Mouse (Mus musculus): Measurements from ENCODE around the gene Rnf181. TPM values are rescaled to one million over a fixed set of nuclear protein-coding genes. Genes with fewer than 3 reads are reported as not detected.

Gene Rnf181
- polyA plus RNA-seq, 1 experiment from 2014 or later = 115 TPM

DNA sequence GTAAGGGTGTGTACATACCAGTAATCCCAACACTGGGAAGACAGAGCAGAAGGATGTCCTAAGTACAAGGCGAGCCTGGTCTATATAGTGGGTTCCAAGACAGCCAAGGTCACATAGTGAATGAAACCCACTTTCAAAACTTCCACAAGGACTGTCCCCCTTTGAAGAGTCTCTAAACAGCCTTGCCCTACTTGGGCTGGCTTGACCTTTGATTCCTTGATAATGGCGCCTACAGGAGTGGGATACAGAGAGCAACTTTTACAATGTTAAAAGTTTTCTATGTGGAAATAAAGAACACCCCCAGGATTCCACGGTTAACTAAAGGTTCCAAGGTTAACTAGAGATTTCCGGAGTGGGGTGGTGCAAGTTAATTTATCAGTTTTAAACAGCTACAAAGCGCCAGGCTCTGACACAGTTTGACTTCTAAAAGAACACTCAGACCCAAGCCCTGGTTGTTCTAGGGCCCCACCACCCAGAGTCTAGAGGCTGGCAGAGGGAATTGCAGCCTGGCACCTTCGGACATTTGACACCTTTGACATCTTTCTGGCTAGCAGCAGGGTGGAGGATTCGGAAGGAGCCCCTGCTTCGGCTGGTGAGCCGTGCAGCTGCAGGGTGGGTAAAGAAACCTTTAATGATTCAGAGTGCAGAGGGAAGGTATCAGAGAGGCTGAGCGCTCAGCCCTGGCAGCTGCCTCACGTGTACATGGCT lies 6.7 kb downstream of the Rnf181 start:
- H3K4me1 ChIP-seq (ENCODE audit: control insufficient read depth, insufficient read depth, low read length) = peaks cover 17% of the 10 kb centered on the region; the same call in 1 of the 2 replicates
- 84% methylated on average over 11 of the region's 11 CpGs for WGBS
- no peak overlapping the region for H3K4me2 ChIP-seq (ENCODE audit: low read depth, low read length)
- H3K27me3 ChIP-seq (ENCODE audit: control insufficient read depth, insufficient read depth, low read length) = no peaks in the 10 kb centered on the region
- no peak overlapping the region for H3K4me3 ChIP-seq (ENCODE audit: low read depth, low read length)
- H3K27ac ChIP-seq (ENCODE audit: low read depth, low read length) = no peak overlapping the region
- no peak overlapping the region for H3K9ac ChIP-seq (replicated peaks; ENCODE audit: low read depth, low read length)
- H3K9me3 ChIP-seq (ENCODE audit: control insufficient read depth, low read length) = no peaks in the 10 kb centered on the region
- H3K36me3 ChIP-seq (ENCODE audit: control insufficient read depth, insufficient read depth, low read length) = peaks cover 12% of the 10 kb centered on the region; the same call in 1 of the 2 replicates
- ATAC-seq (ENCODE audit: low read depth) = no peak

DNA sequence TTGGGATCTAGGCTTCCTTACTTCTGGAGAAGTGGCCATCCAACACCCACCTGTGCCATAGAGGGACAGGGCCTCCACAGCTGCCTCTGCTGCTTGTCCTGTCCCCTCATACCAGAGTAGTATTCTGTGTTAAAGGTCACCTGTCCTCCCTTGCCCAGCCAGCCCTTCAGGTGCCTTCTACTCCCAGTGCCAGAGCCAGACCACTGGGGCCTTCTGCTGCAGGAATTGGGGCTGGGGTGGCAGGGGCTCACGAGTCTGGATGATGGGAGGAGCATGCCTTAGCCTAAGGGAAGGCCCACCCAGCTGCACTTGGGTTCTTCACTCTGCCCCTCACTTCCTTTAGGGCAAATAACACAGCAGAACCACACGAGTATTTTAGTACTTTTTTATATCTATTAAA lies 7.4 kb downstream of the Rnf181 start:
- Histone ChIP-seq H3K4me2 (ENCODE audit: low read depth, low read length) (no peak overlapping the region), H3K4me1 (ENCODE audit: control insufficient read depth, insufficient read depth, low read length) (peaks cover 17% of the 10 kb centered on the region; the same call in 1 of the 2 replicates), H3K27ac (ENCODE audit: low read depth, low read length) (no peak overlapping the region), H3K4me3 (ENCODE audit: low read depth, low read length) (no peak overlapping the region), H3K27me3 (ENCODE audit: control insufficient read depth, insufficient read depth, low read length) (no peaks in the 10 kb centered on the region), H3K36me3 (ENCODE audit: control insufficient read depth, insufficient read depth, low read length) (peaks cover 12% of the 10 kb centered on the region; the same call in 1 of the 2 replicates), H3K9ac (replicated peaks; ENCODE audit: low read depth, low read length) (no peak overlapping the region), H3K9me3 (ENCODE audit: control insufficient read depth, low read length) (no peaks in the 10 kb centered on the region)
- WGBS = 81% methylated on average over 2 of the region's 2 CpGs
- ATAC-seq (ENCODE audit: low read depth) = no peak

GRCm38 (mm10) chr6:72358086-72358764 lies 8.5 kb downstream of the Rnf181 start:
- Histone ChIP-seq H3K9ac (replicated peaks; ENCODE audit: low read depth, low read length) (no peak overlapping the region), H3K4me1 (ENCODE audit: control insufficient read depth, insufficient read depth, low read length) (peaks cover 17% of the 10 kb centered on the region; the same call in 1 of the 2 replicates), H3K27me3 (ENCODE audit: control insufficient read depth, insufficient read depth, low read length) (no peaks in the 10 kb centered on the region), H3K4me3 (ENCODE audit: low read depth, low read length) (no peak overlapping the region), H3K4me2 (ENCODE audit: low read depth, low read length) (no peak overlapping the region), H3K36me3 (ENCODE audit: control insufficient read depth, insufficient read depth, low read length) (peaks cover 12% of the 10 kb centered on the region; the same call in 1 of the 2 replicates), H3K27ac (ENCODE audit: low read depth, low read length) (no peak overlapping the region), H3K9me3 (ENCODE audit: control insufficient read depth, low read length) (no peaks in the 10 kb centered on the region)
- ATAC-seq (ENCODE audit: low read depth) = no peak
- 84% methylated on average over 10 of the region's 10 CpGs for WGBS

- no peaks in the 10 kb centered on the region for H3K9me3 ChIP-seq (ENCODE audit: control insufficient read depth, low read length)
- H3K27ac ChIP-seq (ENCODE audit: low read depth, low read length) = no peak overlapping the region; the same call in 1 of the 2 replicates
- no peak overlapping the region for H3K4me2 ChIP-seq (ENCODE audit: low read depth, low read length)
- H3K27me3 ChIP-seq (ENCODE audit: control insufficient read depth, insufficient read depth, low read length) = no peaks in the 10 kb centered on the region
- ATAC-seq (ENCODE audit: low read depth) = no peak
- H3K4me3 ChIP-seq (ENCODE audit: low read depth, low read length) = no peak overlapping the region
- peaks cover 17% of the 10 kb centered on the region; the same call in 1 of the 2 replicates for H3K4me1 ChIP-seq (ENCODE audit: control insufficient read depth, insufficient read depth, low read length)
- H3K9ac ChIP-seq (replicated peaks; ENCODE audit: low read depth, low read length) = no peak overlapping the region
- peaks cover 12% of the 10 kb centered on the region; the same call in 1 of the 2 replicates for H3K36me3 ChIP-seq (ENCODE audit: control insufficient read depth, insufficient read depth, low read length)
- 87% methylated on average over 5 of the region's 5 CpGs for WGBS
These were observed 9.3 kb downstream of the Rnf181 start for GRCm38 (mm10) chr6:72357164-72358079.

DNA sequence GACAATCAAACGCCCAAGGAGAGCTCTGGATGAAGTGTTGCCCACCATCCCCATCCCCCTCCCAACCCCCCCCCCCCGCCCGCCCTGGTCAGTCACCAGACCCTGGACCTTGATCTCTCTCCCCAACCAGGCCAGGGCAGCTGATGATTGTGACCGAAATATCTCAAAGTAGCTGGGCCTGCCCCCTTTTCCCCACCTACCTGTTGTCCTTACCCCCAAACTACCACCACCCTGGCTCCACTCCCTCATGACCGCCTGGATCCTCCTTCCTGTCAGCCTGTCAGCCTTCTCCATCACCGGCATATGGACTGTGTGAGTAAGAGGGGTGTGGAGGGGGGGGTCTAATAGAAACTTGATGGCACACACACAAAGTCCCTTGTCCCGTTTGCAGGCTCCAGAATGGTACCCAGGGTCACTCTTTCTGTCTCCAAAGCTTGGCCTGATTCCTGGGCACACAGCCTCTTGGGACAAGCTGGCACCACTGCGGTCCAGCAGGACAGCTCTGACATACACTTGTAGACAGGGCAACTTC lies 10.7 kb downstream of the Rnf181 start:
- WGBS = 46% methylated on average over 7 of the region's 8 CpGs
- peak; percentile 4; the same call in 1 of the 2 replicates for ATAC-seq (ENCODE audit: low read depth)
- H3K4me3 ChIP-seq (ENCODE audit: low read depth, low read length) = peak overlapping the region; percentile 46
- H3K9me3 ChIP-seq (ENCODE audit: control insufficient read depth, low read length) = no peaks in the 10 kb centered on the region
- H3K4me2 ChIP-seq (ENCODE audit: low read depth, low read length) = peak overlapping the region; percentile 61
- peaks cover 12% of the 10 kb centered on the region; the same call in 1 of the 2 replicates for H3K36me3 ChIP-seq (ENCODE audit: control insufficient read depth, insufficient read depth, low read length)
- peaks cover 10% of the 10 kb centered on the region; the same call in 1 of the 2 replicates for H3K4me1 ChIP-seq (ENCODE audit: control insufficient read depth, insufficient read depth, low read length)
- H3K27ac ChIP-seq (ENCODE audit: low read depth, low read length) = no peak overlapping the region; the same call in 1 of the 2 replicates
- H3K9ac ChIP-seq (replicated peaks; ENCODE audit: low read depth, low read length) = peak overlapping the region; percentile 72
- H3K27me3 ChIP-seq (ENCODE audit: control insufficient read depth, insufficient read depth, low read length) = no peaks in the 10 kb centered on the region

DNA sequence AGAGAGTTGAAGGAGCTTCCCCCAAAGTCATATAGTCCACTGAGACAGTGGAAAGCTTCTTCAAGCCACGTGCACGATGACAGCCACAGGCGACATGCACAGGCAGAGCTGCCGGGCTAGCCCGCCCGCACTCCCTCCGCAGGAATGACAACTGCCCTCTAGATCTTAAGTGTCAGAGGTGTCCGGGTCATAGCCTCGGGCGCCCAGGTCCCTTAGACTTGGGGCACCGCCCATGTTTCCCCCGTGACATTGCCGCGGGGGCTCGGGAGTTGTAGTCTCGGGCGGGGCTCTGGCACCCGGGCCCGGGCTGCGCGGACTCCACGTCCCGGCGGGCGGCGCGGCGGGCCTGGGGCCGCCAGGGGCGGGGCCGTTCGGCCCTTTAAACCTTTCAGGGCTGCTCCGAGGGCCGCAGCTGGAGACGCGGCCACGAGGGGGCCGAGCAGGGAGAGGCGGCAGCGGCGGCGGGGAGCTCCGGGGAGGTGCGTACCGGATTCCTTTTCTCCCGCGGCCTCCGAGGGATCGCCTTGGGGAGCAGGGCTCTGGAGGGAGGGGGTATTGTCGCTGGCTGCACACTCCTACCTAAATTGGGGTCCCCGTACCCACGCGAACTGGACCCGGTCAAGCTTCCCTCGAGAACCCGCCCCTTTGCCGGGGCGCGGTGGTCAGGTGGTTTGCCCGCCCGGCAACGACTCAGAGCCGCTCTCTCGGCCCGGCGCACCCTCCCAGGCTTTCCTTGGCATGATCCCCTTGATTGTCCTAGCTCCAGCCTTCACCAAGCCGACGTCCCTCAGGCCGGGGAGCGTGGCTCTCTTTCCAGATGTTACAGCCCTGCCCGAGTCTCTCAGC lies 11.5 kb downstream of the Rnf181 start, which contains the start of gene Tmem150a:
Gene Tmem150a (plus strand): TSS at position 382 of the 846 bp plus-strand sequence.
- 0 out of 2 replicates have a peak, but pooled peaks cover 9% of the 10 kb centered on the region for H3K4me1 ChIP-seq (ENCODE audit: control insufficient read depth, insufficient read depth, low read length)
- no peaks in the 10 kb centered on the region for H3K9me3 ChIP-seq (ENCODE audit: control insufficient read depth, low read length)
- H3K27ac ChIP-seq (ENCODE audit: low read depth, low read length) = peak within 1 kb of the TSS; percentile 52
- peak within 1 kb of the TSS; percentile 72 for H3K9ac ChIP-seq (replicated peaks; ENCODE audit: low read depth, low read length)
- peak within 1 kb of the TSS; percentile 46 for H3K4me3 ChIP-seq (ENCODE audit: low read depth, low read length)
- ATAC-seq (ENCODE audit: low read depth) = peak; percentile 90
- H3K27me3 ChIP-seq (ENCODE audit: control insufficient read depth, insufficient read depth, low read length) = no peaks in the 10 kb centered on the region
- peaks cover 13% of the 10 kb centered on the region; the same call in 1 of the 2 replicates for H3K36me3 ChIP-seq (ENCODE audit: control insufficient read depth, insufficient read depth, low read length)
- WGBS = 0% methylated on average over 64 of the region's 71 CpGs
- H3K4me2 ChIP-seq (ENCODE audit: low read depth, low read length) = peak within 1 kb of the TSS; percentile 61

DNA sequence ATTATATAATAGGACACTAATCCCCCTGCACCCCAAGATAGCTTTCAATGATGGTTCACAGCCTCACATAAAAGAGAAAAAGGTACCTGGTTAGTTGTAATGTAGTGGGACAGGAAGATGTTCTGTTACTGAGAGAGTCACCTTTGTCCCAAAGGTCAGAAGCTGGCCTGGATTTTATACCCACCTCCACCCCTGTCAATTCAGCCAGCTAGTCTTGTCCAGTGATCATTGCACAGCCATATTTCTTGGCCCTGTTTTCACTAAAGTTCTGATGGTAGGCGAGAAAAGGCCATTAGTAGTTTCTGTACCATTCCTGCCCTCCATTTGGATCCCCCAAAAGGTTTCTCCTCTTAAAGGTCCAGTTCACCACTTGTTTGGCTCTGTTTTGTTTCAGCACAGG lies 12.7 kb downstream of the Rnf181 start:
- Histone ChIP-seq H3K4me3 (ENCODE audit: low read depth, low read length) (no peak overlapping the region), H3K36me3 (ENCODE audit: control insufficient read depth, insufficient read depth, low read length) (peaks cover 4% of the 10 kb centered on the region; the same call in 1 of the 2 replicates), H3K4me2 (ENCODE audit: low read depth, low read length) (no peak overlapping the region), H3K9ac (replicated peaks; ENCODE audit: low read depth, low read length) (no peak overlapping the region), H3K27me3 (ENCODE audit: control insufficient read depth, insufficient read depth, low read length) (no peaks in the 10 kb centered on the region), H3K27ac (ENCODE audit: low read depth, low read length) (no peak overlapping the region), H3K4me1 (ENCODE audit: control insufficient read depth, insufficient read depth, low read length) (0 out of 2 replicates have a peak, but pooled peaks cover 9% of the 10 kb centered on the region), H3K9me3 (ENCODE audit: control insufficient read depth, low read length) (no peaks in the 10 kb centered on the region)
- 68% methylated on average over 1 of the region's 1 CpGs for WGBS
- ATAC-seq (ENCODE audit: low read depth) = no peak
